Mouse (Mus musculus) frontal cortex, adult 2 months (tissue): ENCODE measurements around the gene Irf9. TPM values are rescaled to one million over a fixed set of nuclear protein-coding genes. Genes with fewer than 3 reads are reported as not detected.

ENCODE experiments used
- DNase-seq, 2 experiments: peaks; one replicate each; pipeline ENCODE4 v3.0.0; 2022; ENCODE audit warnings: low spot score in 1 of 2; ENCODE audit errors: extremely low spot score in 1 of 2
- polyA plus RNA-seq: library from polyadenylated mRNA; depleted of rRNA; stranded (reverse); fragments of >200 nt; gene quantifications from 2 replicates; pipeline ENCODE4 v1.2.3, GENCODE M21; 2012

The Irf9 gene
- polyA plus RNA-seq, 1 experiment, result 19.1 TPM

DNA sequence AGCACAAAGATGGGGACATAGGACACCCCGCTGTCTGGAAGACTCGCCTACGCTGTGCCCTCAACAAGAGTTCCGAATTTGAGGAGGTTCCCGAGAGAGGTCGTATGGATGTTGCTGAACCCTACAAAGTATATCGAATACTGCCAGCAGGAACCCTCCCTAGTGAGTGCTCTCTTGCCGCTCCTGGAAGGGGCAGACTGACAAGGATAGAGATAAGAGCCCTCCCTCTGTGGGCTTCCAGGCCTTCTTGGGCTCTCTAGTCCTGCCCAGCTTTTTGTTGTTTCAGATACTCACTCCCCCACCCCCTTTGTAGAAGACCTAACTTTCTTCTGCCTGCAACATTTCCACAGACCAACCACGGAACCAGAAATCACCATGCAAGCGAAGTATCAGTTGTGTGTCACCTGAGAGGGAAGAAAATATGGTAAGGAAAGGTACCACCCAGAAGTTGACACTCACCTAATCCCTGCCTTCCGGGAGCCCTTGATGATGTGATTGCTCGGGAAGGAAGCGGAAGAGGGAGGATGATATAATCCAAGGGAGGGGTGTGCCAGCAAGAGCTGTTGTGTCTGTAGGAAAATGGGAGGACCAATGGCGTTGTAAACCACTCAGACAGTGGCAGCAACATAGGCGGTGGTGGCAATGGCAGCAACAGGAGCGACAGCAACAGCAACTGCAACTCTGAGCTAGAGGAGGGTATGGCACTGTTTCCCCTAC is 2.5 kb downstream of the Irf9 start:
- DNase-seq, result no peak

DNA sequence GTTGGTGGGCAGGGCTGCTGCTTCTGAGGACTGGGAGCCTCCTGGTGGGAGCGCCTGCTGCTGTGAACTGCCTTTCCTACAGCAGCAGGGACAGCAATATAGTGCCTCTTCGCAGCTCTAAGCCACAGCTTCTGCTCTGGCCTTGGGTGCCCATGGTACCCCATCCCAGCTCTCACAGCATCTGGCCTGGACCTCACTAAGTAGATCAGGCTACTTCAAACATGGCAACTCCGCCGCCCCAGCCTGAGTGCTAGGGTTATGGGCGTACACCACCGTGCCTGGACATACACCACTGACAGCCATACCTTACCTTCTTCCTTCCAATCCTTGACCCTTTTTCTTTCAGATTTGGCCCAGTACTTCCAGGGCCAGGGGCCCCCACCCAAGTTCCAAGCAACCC is 5.0 kb downstream of the Irf9 start:
- DNase-seq, result no peak

GRCm38 (mm10) chr14:55613346-55613745 is 10.0 kb downstream of the Irf9 start:
- DNase-seq, result no peak

DNA sequence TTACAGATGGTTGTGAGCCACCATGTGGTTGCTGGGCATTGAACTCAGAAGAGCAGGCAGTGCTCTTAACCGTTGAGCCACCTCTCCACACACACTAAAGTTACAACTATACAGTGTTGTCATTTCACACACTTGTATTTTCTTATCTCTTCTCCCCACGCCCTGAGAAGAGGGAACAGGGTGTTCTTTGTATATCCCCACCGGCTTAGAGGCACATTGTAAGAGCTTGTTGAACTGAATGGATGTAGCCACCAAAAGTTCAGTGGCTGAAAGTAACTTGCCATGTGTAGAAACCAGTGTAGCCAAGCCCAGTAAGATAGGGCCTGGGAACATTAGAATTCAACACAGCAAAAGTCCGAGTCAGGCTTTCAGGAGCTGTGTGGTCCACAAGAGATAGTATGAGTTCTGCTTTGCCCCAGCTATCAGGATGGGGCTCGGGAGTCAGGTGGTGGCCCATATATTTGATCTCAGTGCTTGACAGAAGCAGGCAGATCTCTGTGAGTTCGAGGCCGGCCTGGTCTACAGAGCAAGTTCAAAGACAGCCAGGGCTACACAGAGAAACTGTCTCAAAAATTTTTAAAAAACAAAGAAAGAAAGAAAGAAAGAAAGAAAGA is 11.3 kb downstream of the Irf9 start:
- DNase-seq, result no peak

DNA sequence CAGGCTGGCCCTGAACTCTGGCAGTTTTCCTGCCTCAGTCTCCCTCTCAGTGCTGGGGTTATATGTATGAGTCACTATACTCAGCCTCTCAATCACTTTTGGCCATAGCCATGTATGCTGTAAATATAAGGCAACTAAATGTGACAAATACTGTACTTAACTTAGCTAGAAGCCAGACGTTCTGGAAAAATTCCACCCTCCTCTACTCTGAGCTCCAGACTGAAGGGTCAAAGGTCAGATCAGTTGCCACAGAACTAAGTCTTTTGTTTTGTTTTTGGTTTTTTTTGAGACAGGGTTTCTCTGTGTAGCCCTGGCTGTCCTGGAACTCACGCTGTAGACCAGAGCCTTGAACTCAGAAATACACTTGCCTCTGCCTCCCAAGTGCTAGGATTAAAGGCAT is 12.5 kb downstream of the Irf9 start:
- no peak for DNase-seq

GRCm38 (mm10) chr14:55616844-55617243 is 13.5 kb downstream of the Irf9 start:
- DNase-seq, result no peak

- no peak for DNase-seq
Measured at GRCm38 (mm10) chr14:55617822-55618221, 14.5 kb downstream of the Irf9 start, which contains the start of gene Rec8. TSS of gene Rec8 (plus strand) at chr14:55618037.

DNA sequence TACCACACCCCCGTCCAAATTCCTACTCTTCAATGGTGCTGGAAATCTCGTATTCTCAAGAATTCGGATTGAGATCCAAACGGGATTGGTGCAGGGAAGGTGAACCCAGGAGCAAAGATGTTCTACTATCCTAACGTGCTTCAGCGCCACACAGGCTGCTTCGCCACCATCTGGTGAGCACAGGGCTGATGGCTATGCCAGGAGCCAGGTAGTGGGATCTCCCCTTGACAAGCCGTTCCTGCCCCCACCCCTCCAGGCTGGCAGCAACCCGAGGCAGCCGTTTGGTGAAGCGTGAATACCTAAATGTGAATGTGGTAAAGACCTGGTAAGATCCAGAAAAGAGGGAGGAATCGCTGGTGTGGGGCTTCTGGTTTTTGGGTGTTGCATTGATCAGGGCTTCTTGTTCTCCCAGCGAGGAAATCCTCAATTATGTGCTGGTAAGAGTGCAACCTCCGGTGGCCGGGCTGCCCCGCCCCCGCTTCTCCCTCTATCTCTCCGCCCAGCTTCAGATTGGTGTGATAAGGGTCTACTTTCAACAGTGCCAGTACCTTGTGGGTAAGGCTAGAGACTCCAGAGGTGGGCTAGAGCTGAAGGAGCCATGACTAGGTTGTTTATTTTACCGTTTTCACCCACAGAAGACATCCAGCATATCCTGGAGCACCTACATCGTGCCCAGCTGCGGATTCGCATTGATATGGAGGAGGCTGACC is 15.3 kb downstream of the Irf9 start:
- no peak for DNase-seq

DNA sequence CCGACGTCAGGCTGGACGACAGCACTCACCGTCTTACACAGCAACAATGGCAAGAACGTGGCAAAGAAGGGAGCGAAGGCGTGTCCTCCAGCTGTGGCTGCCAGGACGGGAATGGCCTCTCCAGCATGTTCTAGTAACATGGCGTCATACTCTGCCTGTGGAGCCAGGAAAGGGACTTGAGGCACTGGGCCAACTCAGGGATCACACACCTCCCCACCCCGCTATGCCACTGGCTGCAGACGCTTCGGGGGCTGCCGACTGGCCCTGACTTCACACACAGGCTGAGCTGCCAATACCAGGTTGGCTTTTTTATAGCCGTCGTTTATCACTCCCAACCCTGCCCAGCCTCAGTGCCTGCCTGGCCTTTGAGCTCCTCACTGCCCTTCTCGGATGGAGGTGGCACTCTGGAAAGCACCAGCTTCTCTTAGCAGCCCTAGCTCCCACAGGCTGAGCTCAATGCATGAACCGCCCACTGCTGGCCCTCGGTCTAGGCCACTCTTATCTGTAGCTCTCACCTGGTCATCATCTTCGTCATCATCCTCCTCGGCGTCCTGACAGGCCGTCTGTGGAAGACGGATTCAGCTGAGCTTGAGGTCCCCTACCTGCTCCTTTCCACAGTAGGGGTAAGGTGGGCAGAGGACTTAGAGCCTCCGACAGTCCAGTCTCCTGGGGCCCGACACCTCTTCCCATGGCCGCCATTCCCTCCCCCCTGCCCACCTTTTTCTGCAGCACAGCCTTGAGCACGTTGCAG is 24.9 kb downstream of the Irf9 start:
- DNase-seq, result no peak

GRCm38 (mm10) chr14:55629312-55629711 is 25.9 kb downstream of the Irf9 start:
- peak in 1 of 2 experiments; percentile 54 for DNase-seq

GRCm38 (mm10) chr14:55634874-55635522 is 31.6 kb downstream of the Irf9 start:
- peak in 1 of 2 experiments; percentile 25 for DNase-seq

GRCm38 (mm10) chr14:55635523-55636007 is 32.2 kb downstream of the Irf9 start, which contains the start of gene Ipo4:
TSS of gene Ipo4 (minus strand) at chr14:55635957.
- DNase-seq, result peak; percentile 85 to 93

- DNase-seq, result no peak
Measured at GRCm38 (mm10) chr14:55637795-55638194, 34.4 kb downstream of the Irf9 start, which contains the start of gene Gm49378. TSS of gene Gm49378 (minus strand) at chr14:55637895.

DNA sequence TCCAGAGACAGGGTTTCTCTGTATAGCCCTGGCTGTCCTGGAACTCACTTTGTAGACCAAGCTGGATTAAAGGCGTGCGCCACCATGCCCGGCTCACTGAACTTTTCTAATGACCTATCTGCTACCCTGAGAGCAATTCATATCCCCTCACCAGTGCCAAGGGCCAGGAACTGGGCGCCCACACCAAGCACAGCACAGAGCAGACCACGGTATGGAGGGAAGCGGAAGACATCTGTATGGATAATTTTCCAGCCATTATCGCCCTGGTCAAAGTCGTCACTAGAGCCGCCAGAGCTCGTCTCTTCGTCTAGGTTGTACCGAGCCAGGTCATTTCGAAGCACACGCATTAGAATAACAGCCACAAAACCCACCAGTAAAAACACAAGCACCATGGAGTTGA is 37.4 kb downstream of the Irf9 start:
- DNase-seq, result no peak

DNA sequence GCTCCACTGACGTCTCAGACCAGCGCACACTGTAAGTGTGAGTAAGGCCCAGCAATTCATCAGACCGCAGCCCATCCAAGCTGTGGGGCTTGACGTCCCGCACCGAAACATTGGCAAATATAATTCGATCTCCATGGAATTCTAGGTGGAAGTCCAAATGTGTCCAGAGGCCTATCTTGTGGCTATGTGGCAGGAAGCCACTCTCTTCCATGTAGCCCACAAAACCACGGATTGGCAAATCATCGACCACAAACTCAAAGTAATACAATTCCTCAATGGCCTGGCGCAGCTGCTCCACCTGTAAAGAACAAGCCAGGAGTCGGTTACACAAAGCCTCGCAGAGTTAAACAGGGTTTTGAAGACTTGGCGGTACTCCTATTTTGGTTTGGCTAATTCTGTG is 37.9 kb downstream of the Irf9 start:
- no peak for DNase-seq

DNA sequence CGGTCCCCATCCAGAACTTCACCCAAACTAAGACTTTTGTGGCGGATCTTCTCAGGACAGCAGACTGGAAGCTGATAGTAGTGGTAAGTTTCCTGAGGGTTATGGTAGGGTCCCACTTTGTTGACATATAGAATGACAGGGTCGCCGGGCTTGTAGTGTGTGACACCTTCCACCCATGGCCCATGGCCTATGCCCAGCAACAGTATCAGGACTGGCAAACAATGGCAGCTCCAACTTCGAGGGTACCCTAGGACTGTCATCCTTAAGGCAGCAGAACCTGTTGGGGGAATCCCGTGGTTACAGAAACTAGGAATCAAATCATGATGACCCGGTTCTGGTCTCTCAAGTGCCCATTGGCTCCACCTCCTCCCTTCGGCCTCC is 39.3 kb downstream of the Irf9 start:
- no peak for DNase-seq

DNA sequence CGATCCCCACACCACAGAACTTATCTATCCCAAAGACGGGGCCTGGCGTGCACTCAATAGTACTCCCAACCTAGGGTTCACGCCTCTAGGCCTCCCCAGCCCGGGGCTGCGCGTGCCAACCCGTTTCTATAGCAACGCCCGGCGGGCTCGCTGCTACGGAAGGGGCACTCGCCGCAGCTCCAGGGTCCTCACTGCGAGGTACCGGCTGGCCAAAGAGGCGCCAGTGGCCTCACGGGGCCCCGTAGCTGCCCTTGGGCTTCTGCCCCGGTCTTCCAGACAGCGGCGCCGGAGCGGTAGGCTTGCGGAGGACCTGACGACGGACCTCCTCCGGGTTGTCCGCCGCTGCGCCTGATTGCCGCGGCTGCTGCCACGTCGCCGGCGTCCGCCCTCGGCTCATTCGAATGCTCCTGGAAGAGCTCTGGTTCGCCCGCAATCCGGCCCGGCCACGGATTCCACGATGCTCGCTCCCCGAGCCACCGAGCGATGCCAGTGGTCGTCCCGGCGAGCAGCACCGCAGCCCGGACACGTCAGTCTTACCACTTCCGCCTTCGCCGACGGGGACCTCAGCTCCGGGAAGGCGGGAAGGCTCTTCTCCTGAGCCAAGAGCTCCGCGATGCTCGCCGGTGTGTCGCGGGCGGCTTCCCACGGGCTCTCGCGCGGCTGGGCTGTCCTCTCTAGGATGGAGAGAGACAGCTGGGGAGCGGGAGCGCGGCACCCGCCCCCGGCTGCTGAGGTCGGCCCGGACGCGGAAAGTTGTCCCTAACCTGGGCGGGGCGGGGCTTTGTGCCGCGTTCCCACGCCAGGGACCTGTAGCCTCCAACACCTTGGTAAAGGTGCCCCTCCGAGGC is 39.9 kb downstream of the Irf9 start, which contains the start of gene Tm9sf1:
Gene Tm9sf1 (minus strand): TSS at position 747 of the 848 bp plus-strand sequence.
- DNase-seq, result peak; percentile 59 to 83

DNA sequence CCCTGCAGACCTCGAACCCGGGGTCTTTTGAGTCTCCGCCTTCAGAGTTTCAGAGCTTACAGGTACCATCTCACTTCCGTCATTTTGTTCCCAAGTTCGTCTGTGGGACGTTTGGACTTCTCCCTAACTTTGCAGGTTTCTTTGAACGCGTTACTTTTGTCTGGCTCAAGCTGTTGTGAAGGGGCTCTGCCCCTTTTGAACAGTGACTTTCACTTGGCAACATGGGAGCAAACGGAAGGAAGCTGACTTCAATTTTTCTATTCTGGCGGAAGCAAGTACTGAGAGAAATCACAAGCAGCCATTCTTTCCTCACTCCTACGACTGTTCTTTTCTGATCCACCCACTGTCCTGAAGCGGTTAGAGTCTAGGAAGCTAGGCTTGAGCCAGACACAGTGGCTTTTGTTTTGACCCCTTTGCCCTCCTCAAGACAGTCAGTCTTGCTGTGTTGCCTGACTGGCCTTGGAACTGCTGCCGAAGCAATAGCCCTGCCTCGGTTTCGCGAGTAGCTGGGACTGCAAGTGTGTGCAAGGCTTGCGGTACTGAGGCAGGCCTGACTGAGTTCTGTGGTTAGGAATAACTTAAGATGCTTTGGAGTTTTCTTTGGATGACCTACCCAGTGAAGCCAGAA is 41.0 kb downstream of the Irf9 start:
- no peak for DNase-seq

DNA sequence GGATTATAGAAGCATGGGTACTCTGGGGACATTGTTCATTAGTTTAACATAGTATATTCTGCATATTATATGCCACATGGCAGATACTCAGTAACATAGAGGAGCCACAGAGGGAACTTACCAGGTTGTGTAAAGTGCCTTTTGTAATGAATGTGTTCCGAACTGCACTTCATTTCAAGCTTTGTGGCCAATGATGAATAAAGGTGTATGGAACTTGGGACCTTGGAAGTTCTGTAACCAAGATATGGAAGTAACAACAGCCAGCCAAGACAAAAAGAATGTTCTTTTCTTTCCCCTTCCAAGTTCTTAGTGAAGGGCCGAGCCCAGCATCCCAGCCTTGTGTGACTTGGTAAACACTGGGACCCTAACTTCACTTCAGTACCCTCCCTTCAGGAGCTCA is 46.5 kb downstream of the Irf9 start, which contains the start of gene Tssk4:
Gene Tssk4 (plus strand): TSS at position 301 of the 400 bp plus-strand sequence.
- DNase-seq, result no peak
